Mouse (Mus musculus) v-Abl transformed pro-B cells (cell line): ENCODE results near the gene 1700001C19Rik.

ENCODE experiments used
- in situ Hi-C, 2 experiments: fragments of 400-800 bp; cut with MboI; formaldehyde crosslinking; loops; one replicate each; pipeline ENCODE4 v1.15.1; 2025; ENCODE audit not compliant: unreplicated experiment in 2 of 2

The 1700001C19Rik gene

GRCm38 (mm10) chr17:47386649-47387048 is 50.5 kb downstream of the 1700001C19Rik start:
- in situ Hi-C loops, result loop anchor here in 1 of 2 experiments (10.0 kb wide), 1 partner anchor 98 kb away; no protein-coding TSS in a partner anchor

- in situ Hi-C loops, result loop anchor here in 1 of 2 experiments (10.0 kb wide), 1 partner anchor 100 kb away; no protein-coding TSS in a partner anchor
These were observed 52.0 kb downstream of the 1700001C19Rik start, which contains the start of gene Guca1b for GRCm38 (mm10) chr17:47385145-47385544. Gene Guca1b, plus strand, starts transcription at chr17:47385393.

- in situ Hi-C loops, result loop anchor here in 1 of 2 experiments (10.0 kb wide), 1 partner anchor 101 kb away; no protein-coding TSS in a partner anchor
These were observed 53.1 kb downstream of the 1700001C19Rik start for GRCm38 (mm10) chr17:47384064-47384463.

GRCm38 (mm10) chr17:47383266-47383665 is 53.9 kb downstream of the 1700001C19Rik start:
- in situ Hi-C loops, result loop anchor here in 1 of 2 experiments (10.0 kb wide), 1 partner anchor 102 kb away; no protein-coding TSS in a partner anchor

GRCm38 (mm10) chr17:47381917-47382316 is 55.3 kb downstream of the 1700001C19Rik start:
- in situ Hi-C loops, result loop anchor here in 1 of 2 experiments (10.0 kb wide), 1 partner anchor 103 kb away; no protein-coding TSS in a partner anchor

GRCm38 (mm10) chr17:47378133-47378532 is 59.0 kb downstream of the 1700001C19Rik start:
- in situ Hi-C loops, result no loop called here

GRCm38 (mm10) chr17:47376779-47377280 is 60.3 kb downstream of the 1700001C19Rik start:
- in situ Hi-C loops, result no loop called here

- in situ Hi-C loops, result loop anchor here in 1 of 2 experiments (25.0 kb wide), 1 partner anchor 713 kb away; the partner anchor contains the start of gene 1700067P10Rik
These were observed 63.2 kb downstream of the 1700001C19Rik start for GRCm38 (mm10) chr17:47373991-47374390.

- in situ Hi-C loops, result loop anchor here in 1 of 2 experiments (25.0 kb wide), 1 partner anchor 716 kb away; the partner anchor contains the start of gene 1700067P10Rik
These were observed 65.7 kb downstream of the 1700001C19Rik start for GRCm38 (mm10) chr17:47371451-47371850.

- in situ Hi-C loops, result loop anchor here (5.0 to 25.0 kb wide), 5 partner anchors 243 to 1862 kb away; partner anchors contain the start of genes Bysl (in 2 of the 2), Gm20517 (in 2 of the 2), Med20 (in 2 of the 2) and 1700067P10Rik (in 1 of the 2)
These were observed 68.1 kb downstream of the 1700001C19Rik start for GRCm38 (mm10) chr17:47369087-47369443.

- in situ Hi-C loops, result loop anchor here (5.0 to 25.0 kb wide), 5 partner anchors 244 to 1861 kb away; partner anchors contain the start of genes Bysl (in 2 of the 2), Gm20517 (in 2 of the 2), Med20 (in 2 of the 2) and 1700067P10Rik (in 1 of the 2)
These were observed 68.6 kb downstream of the 1700001C19Rik start, which contains the start of gene Mrps10 for GRCm38 (mm10) chr17:47368401-47369086. Gene Mrps10, plus strand, starts transcription at chr17:47368887.
